Mouse (Mus musculus): ENCODE results near the gene Dip2b.

The Dip2b gene

DNA sequence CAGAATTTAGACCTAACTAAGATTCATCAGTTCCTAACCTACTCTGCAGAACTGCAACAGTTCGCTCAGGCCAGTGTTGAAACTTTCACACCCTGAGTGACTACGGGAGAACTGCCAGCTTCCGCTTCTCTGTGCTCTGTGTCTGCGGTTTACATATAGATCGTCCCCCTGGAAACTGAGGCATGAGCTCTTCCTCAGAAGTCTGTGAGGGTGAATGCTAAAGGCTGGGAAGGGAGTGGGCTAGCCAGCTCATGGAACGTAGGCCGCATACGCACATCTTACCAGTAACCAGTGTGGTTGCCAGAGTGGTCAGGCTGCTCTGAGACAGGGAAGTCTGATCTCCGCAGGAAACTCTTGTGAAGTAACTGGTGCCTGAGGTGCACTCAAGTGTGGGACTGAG, 177.7 kb downstream of the Dip2b start:
- DNase-seq (ENCODE audit: low read depth, low spot score): no peak

- DNase-seq (ENCODE audit: low read depth, low spot score): no peak
Measured at GRCm38 (mm10) chr15:100218018-100218417, 179.6 kb downstream of the Dip2b start.

- no peak for DNase-seq (ENCODE audit: low read depth, low spot score)
Measured at GRCm38 (mm10) chr15:100219396-100219795, 180.9 kb downstream of the Dip2b start.

- no peak for DNase-seq (ENCODE audit: low read depth, low spot score)
Measured at GRCm38 (mm10) chr15:100220916-100221315, 182.5 kb downstream of the Dip2b start.

DNA sequence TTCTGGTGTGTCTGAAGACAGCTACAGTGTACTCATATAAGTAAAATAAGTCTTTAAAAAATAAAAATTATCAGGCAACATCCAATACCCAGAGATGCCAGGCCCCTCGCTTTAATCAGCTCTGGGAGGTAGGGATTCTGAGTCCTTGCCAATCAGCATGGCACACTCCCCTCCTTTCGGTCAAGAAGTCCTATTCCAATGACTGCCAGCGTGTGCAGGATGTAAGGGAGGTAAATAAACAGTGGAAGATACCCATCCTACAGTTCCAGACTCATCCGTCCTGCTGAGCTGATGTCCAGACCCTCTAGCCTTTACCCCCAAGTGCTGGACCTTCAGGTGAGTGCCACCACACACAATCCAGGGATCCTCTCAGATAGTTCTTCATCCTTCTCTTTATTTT, 186.9 kb downstream of the Dip2b start:
- no peak for DNase-seq (ENCODE audit: low read depth, low spot score)

- no peak for DNase-seq (ENCODE audit: low read depth, low spot score)
Measured at GRCm38 (mm10) chr15:100225891-100226290, 187.4 kb downstream of the Dip2b start.

DNA sequence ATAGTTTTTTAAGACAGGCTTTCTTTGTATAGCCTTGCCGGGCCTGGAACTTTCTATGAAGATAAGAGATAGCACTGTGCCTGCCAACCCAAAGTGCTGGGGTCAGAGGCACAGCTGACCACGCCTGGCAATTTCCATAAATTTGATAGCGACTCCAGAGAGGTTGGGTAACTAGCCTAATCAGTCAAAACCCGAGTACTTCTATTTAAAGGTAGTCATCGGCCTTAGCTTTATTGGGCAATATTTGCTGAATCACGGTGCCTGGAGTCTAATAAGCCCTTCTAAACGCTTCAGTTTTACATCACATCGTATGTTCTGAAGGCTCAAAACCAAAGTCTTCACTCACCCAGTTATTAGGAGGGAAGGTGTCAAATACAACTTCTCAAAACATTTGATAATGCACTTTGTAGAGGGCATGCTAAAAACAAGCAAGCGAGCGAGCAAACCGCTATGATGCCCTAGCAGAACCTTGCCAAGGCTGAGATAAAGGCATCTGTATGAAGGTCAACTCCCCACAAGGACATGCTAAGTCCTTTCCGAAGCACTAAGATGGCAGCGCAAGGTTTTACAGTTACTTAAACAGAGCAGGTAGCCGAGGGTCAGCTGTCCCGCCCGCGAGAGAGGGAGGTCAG, 188.7 kb downstream of the Dip2b start:
- DNase-seq (ENCODE audit: low read depth, low spot score): no peak

- peak; percentile 89 for DNase-seq (ENCODE audit: low read depth, low spot score)
Measured at GRCm38 (mm10) chr15:100227663-100228534, 189.4 kb downstream of the Dip2b start, which contains the start of gene Atf1. Gene Atf1 (plus strand): TSS chr15:100227819.

DNA sequence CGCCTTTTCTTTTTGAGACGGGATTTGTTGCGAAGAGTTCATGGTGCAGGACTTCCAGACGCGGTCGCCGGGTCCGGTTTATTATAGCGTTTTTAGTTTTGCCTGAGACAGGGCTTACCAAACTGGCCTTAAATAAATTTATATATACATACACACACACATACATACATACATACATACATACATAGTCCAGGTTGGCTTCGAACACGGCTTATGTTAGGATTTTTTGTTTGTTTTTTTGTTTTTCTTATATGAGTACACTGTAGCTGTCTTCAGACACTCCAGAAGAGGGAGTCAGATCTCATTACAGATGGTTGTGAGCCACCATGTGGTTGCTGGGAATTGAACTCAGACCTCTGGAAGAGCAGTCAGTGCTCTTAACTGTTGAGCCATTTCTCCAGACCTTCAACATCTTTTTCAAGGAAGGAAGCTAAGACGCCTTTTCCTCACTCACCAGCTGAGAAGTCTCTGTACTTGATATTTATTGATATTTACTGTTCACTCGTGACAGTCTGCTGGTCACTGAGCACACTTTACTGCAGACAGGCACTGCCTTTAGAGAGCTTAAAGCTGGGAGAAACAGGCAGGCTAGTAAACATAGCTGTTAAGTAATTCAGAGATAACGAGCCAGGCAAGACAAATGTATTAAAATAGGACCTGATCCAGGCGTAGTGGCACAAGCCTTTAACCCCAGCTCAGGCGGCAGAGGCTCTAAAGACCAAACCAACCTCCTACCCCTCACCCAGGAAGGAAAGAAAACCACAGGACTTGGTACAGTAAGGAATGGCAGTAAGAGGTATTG, 190.3 kb downstream of the Dip2b start:
- no peak for DNase-seq (ENCODE audit: low read depth, low spot score)

DNA sequence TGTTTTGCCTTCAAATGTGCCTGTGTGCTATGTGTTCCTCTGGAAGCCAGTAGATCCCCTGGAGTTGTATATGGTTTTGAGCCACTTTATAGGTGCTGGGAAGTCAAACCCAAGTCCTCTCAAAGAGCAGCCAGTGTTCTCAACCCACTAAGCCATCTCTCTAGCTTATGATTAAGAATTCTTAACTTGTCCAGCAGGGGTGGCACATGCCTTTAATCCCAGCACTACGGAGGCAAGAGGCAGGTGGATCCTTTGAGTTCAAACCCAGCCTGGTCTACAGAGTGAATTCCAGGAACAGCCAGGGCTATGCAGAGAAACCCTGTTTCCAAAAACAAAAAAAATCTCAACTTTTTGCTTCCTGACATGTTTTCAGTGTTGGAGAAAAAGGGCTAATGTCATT, 192.2 kb downstream of the Dip2b start:
- DNase-seq (ENCODE audit: low read depth, low spot score): no peak

DNA sequence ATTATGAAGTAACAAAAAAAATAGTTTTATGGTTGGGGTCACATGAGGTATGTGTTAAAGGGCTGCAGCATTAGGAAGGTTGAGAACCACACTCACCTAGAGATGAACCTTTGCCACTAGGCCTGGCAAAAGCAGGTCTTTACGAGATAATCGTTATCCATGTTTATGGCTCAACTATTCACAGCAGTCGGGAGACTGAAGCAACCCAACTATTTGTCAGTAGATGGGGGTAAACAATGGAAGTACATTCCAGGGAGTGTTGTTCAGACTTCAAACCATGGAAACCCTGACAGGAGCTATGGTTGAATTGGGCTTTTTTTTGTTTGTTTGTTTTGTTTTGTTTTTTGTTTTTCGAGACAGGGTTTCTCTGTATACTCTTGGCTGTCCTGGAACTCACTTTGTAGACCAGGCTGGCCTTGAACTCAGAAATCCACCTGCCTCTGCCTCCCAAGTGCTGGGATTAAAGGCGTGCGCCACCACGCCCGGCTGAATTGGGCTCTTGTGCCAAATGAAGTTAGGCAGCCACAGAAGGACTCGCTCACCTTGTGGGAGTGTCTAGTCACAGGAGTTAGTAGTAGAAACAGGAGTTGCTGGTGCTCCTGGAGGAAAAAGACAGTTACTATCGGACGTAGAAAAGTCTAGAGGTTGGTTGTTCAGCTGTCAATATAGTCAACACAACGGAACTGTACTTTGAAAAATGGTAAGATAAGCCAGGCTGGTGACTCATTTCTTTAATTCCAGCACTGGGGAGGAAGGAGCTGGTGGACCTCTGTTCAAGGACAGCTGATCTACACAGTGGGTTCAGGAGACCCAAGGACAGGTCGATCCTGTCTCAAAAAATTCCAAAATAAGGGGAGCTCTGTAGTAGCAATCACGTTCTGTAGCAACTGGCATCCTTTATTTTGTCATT, 193.4 kb downstream of the Dip2b start:
- no peak for DNase-seq (ENCODE audit: low read depth, low spot score)

DNA sequence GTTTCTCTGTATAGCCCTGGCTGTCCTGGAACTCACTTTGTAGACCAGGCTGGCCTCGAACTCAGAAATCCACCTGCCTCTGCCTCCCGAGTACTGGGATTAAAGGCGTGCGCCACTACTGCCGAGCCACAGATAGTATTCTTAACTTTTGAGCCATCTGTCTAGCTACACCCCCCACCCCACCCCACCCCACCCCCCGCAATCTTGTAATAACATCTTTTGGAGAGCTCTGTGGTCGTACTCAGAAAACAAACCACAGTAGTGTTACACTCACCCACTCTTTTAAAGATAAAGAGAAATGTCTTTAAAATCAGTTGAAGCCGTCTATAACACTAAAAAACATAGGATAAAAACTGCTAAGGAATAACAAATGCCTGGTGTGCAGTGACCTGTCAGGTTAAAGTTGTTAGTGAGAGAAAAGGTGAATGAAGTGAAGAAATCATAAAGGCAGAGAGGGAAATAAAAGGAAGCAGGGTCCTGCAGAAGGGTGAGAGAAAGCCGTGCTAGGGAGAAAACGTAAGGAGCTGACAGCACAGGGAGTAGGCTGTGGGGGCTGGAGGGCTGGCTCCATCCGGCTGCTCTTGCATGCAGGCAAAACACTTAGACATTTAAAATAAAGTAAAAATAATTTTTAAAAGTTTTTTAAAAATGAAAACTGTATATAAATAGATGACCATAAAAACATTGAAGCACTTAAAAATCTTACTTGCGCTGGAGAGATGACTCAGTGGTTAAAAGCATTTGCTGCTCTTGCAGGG, 196.9 kb downstream of the Dip2b start:
- DNase-seq (ENCODE audit: low read depth, low spot score): no peak

DNA sequence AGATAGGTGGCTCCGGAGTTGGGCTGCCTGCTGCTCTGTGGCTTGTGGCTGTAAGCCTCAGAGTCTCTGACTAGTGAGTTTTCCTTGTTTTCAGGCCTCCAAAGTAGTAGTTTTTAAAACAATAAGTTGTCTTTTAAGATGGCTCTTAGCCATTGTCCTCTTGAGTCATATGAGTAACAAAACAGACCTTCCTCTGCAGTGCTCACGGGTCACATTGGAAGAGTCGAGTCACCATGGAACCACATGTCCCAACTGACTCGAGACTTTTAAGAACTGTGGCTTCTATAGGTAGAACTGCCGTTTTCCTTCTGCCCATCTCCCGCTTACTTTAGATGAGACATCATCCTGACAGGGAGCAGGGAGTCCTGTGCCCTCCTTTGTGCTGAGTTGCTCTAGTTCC, 198.5 kb downstream of the Dip2b start:
- no peak for DNase-seq (ENCODE audit: low read depth, low spot score)

GRCm38 (mm10) chr15:100241780-100242179, 203.3 kb downstream of the Dip2b start:
- DNase-seq (ENCODE audit: low read depth, low spot score): no peak

DNA sequence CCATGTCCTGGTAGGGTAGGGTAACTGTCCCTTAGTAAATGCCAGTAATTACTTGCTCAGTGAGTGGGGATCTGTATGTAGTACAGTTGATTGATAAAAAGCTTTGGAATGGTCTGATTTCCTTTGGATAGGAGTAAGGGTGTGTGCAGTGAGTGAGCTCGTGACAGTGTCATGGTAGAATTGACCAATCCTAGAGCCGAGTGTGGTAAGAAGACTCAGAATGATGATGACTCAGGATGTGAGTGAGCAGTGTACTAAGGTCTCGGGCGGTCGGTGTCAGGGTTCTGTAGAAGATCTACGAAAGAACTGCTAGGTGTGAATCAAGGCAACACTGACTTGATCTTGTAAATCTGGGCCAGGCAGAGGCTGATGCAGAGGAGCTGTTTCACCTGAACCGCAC, 207.5 kb downstream of the Dip2b start:
- no peak for DNase-seq (ENCODE audit: low read depth, low spot score)

DNA sequence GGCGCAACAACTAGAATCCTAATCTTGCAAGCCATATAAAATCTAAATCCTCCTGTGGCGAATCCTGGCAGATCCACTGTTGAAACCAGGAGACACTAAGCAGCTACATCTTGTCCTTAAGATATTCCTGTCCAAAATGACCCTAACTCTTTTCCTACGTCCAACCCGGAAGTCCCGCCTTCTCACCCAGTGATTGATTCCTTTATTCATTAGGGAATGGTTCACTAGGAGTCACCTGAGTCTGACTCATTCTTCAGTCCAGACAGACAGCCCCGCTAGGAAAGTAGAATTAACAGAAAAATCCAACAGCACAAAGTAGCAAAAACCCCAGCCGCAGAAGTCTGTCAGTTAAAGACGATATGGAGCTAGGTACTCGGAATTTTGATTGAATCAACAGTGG, 208.8 kb downstream of the Dip2b start:
- no peak for DNase-seq (ENCODE audit: low read depth, low spot score)

DNA sequence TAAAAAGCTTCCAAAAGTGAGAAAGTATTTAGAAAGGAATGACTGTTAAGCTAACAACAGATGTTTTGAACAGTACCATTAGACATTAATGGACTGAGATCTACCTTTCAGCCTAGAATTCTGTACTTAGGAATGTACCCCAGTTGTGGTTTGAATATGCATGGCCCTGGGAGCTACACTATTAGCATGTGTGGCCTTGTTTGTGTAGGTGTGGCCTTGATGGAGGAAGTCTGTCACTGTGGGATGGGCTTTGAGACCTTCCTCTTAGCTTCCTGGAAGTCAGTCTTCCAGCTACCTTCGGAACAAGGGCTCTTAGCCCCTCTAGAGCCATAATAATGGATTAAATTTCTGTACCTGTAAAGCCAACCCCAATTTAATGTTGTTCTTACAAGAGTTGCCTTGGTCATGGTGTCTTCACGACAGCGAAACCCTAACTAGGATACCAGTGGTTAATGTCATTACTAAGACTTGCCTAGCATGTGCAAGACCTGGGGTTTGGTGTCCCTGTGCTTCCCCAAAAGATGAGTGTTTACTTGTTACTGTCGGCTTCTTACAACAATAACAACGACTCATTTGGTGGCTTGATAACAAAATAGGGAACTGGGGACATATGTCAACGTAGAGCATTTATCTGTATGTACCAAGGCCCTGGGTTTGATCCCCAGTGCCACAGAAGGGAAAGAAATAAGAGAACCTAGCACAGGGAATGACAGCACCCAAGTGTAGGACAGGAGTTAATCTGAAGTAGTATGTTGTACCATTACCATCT, 210.4 kb downstream of the Dip2b start:
- no peak for DNase-seq (ENCODE audit: low read depth, low spot score)

DNA sequence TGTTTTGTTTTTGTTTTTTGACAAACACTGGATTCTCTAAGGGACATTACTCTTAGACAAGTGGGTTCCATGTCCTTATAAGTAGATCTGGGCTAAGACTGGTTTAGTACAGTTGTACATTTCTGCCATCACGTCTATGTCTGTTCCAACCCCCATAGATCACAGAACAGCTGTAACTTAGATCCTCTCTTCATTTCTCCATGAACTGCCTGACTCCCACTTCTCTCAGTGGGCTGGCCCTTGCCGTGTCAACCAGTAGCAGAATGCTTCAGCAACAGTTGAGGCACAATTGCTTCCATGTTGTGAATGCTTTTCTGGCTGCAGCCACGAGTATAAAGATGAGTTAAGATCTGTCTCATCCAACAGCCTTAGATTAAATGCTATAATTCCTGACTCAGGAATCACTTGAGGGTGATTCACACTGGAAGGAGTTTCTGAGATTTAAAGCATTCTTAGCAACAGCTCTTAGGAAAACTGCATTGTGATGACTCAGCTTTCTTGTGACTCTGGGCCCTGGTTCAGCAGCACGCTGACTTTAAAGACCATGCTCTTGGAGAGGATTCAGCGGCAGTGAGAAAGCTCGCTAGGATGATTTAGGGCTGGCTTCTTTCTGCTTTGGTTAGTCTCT, 212.8 kb downstream of the Dip2b start:
- no peak for DNase-seq (ENCODE audit: low read depth, low spot score)

- no peak for DNase-seq (ENCODE audit: low read depth, low spot score)
Measured at GRCm38 (mm10) chr15:100256386-100256785, 217.9 kb downstream of the Dip2b start.

All from retina, postnatal 7 days (tissue).